11 mouse cellular contexts compared by ENCODE assay signal in genomic region chr5:43024006-43024593, GRCm38 (mm10).
A peak's percentile ranks its signal among the peaks of the same experiment; 100 is the strongest.
DNase-seq lines count a peak whose midpoint lies in the region; ATAC-seq and TF ChIP-seq lines count a peak whose summit lies in the region.
"Had no signal": no experiment of that assay in that cellular context is flagged by ENCODE, and none has a peak within 500 bp of the region (broad histone marks: within the 10 kb centered on the region; RNA-seq: fewer than 3 reads in every experiment).

No protein-coding gene starts in this region.

- no peak overlapping the region for H3K4me2 ChIP-seq in heart, embryonic 14.5 days (ENCODE audit: low read length)
- no peak overlapping the region for H3K4me2 ChIP-seq in embryonic facial prominence, embryonic 14.5 days (ENCODE audit: low read depth, low read length)
- H3K4me2 ChIP-seq in stomach, postnatal 0 days (replicated peaks; ENCODE audit: low read depth) = 0 out of 2 replicates have a peak overlapping the region, but pooled peaks have one; percentile 3
- H3K4me2 ChIP-seq: embryonic facial prominence, embryonic 13.5 days had no signal

- TF ChIP-seq EP300 in stomach, postnatal 0 days (optimal IDR thresholded peaks at IDR 0.05) = peak; percentile 70

- TF ChIP-seq CTCF in stomach, postnatal 0 days (IDR thresholded peaks at IDR 0.05; ENCODE audit: low read depth) = 0 out of 2 replicates have a peak, but pooled peaks have one; percentile 6

- H3K9me3 ChIP-seq in heart, embryonic 14.5 days (ENCODE audit: control insufficient read depth, low read length) = no peaks in the 10 kb centered on the region
- no peaks in the 10 kb centered on the region for H3K9me3 ChIP-seq in embryonic facial prominence, embryonic 14.5 days (ENCODE audit: control insufficient read depth, low read length)
- no peaks in the 10 kb centered on the region for H3K9me3 ChIP-seq in stomach, postnatal 0 days (ENCODE audit: control insufficient read depth, low read length)
- H3K9me3 ChIP-seq: embryonic facial prominence, embryonic 13.5 days; hindbrain, embryonic 10.5 days had no signal

- DNase-seq in heart, adult 9 months (ENCODE audit: low spot score in 2 of 2) = no peak
- DNase-seq in urinary bladder, postnatal 14 days (ENCODE audit: low spot score) = peak; percentile 56
- DNase-seq in urinary bladder, adult 2 months (ENCODE audit: low spot score) = no peak
- peak; percentile 61 for DNase-seq in embryonic facial prominence, embryonic 14.5 days (ENCODE audit: low spot score)
- DNase-seq in stomach, postnatal 0 days (ENCODE audit: low spot score) = peak; percentile 72
- DNase-seq in layer of hippocampus, postnatal 25 days (ENCODE audit: extremely low spot score in 1 of 2, low spot score in 1 of 2) = no peak
- DNase-seq in B cell, adult 2 months = no peak
- DNase-seq: kidney, postnatal 14 days had no signal

- 51% methylated on average over 7 of the region's 7 CpGs for WGBS in heart, embryonic 14.5 days
- WGBS in embryonic facial prominence, embryonic 14.5 days = 54% methylated on average over 7 of the region's 7 CpGs
- WGBS in stomach, postnatal 0 days = 53% methylated on average over 7 of the region's 7 CpGs

- ATAC-seq in heart, embryonic 14.5 days (ENCODE audit: insufficient number of reproducible peaks, insufficient read depth, low FRiP score, low read depth) = no peak
- ATAC-seq in embryonic facial prominence, embryonic 14.5 days (ENCODE audit: low read depth) = peak; percentile 72
- peak; percentile 98 for ATAC-seq in stomach, postnatal 0 days (ENCODE audit: low FRiP score, low TSS enrichment)

- H3K4me3 ChIP-seq in heart, embryonic 14.5 days (ENCODE audit: control insufficient read depth in 1 of 2, insufficient read depth in 1 of 2, low read depth in 1 of 2, low read length in 2 of 2) = no peak overlapping the region
- no peak overlapping the region for H3K4me3 ChIP-seq in embryonic facial prominence, embryonic 14.5 days (ENCODE audit: low read depth, low read length)
- no peak overlapping the region for H3K4me3 ChIP-seq in stomach, postnatal 0 days (ENCODE audit: low read depth, low read length)
- H3K4me3 ChIP-seq: embryonic facial prominence, embryonic 13.5 days; hindbrain, embryonic 10.5 days had no signal

- no peaks in the 10 kb centered on the region for H3K27me3 ChIP-seq in heart, embryonic 14.5 days (ENCODE audit: control insufficient read depth, insufficient read depth, low read length)
- no peaks in the 10 kb centered on the region for H3K27me3 ChIP-seq in embryonic facial prominence, embryonic 14.5 days (replicated peaks; ENCODE audit: control insufficient read depth, insufficient read depth, low read length)
- no peaks in the 10 kb centered on the region for H3K27me3 ChIP-seq in stomach, postnatal 0 days (ENCODE audit: control insufficient read depth, insufficient read depth, low read length)
- H3K27me3 ChIP-seq: embryonic facial prominence, embryonic 13.5 days had no signal

- H3K4me1 ChIP-seq in heart, embryonic 14.5 days (ENCODE audit: control insufficient read depth in 2 of 2, insufficient read depth in 2 of 2, low read length in 2 of 2) = peaks cover 2 to 15% of the 10 kb centered on the region in 2 experiments
- peaks cover 8% of the 10 kb centered on the region; the same call in 1 of the 2 replicates for H3K4me1 ChIP-seq in embryonic facial prominence, embryonic 14.5 days (ENCODE audit: control insufficient read depth, insufficient read depth, low read length)
- H3K4me1 ChIP-seq in stomach, postnatal 0 days (replicated peaks; ENCODE audit: control insufficient read depth, insufficient read depth) = no peaks in the 10 kb centered on the region
- H3K4me1 ChIP-seq: hindbrain, embryonic 10.5 days had no signal

- no peak overlapping the region for H3K9ac ChIP-seq in heart, embryonic 14.5 days (ENCODE audit: low read length)
- H3K9ac ChIP-seq in embryonic facial prominence, embryonic 14.5 days (ENCODE audit: low read depth, low read length) = no peak overlapping the region
- no peak overlapping the region for H3K9ac ChIP-seq in stomach, postnatal 0 days (ENCODE audit: low read length)
- H3K9ac ChIP-seq: embryonic facial prominence, embryonic 13.5 days had no signal

- no peaks in the 10 kb centered on the region for H3K36me3 ChIP-seq in heart, embryonic 14.5 days (ENCODE audit: control insufficient read depth, insufficient read depth, low read length)
- no peaks in the 10 kb centered on the region for H3K36me3 ChIP-seq in embryonic facial prominence, embryonic 14.5 days (ENCODE audit: control insufficient read depth, insufficient read depth, low read length)
- H3K36me3 ChIP-seq in stomach, postnatal 0 days (ENCODE audit: control insufficient read depth, insufficient read depth, low read length) = no peaks in the 10 kb centered on the region
- H3K36me3 ChIP-seq: embryonic facial prominence, embryonic 13.5 days; hindbrain, embryonic 10.5 days had no signal

- peak overlapping the region; percentile 52 to 59; a peak in 3 of 4 replicates for H3K27ac ChIP-seq in heart, embryonic 14.5 days (replicated peaks in 1 of 2; ENCODE audit: control insufficient read depth in 1 of 2, insufficient read depth in 1 of 2, low read depth in 2 of 2, low read length in 2 of 2)
- H3K27ac ChIP-seq in embryonic facial prominence, embryonic 14.5 days (replicated peaks; ENCODE audit: low read depth, low read length) = 0 out of 2 replicates have a peak overlapping the region, but pooled peaks have one; percentile 25
- peak overlapping the region; percentile 82 for H3K27ac ChIP-seq in stomach, postnatal 0 days (replicated peaks)
- H3K27ac ChIP-seq: embryonic facial prominence, embryonic 13.5 days; hindbrain, embryonic 10.5 days had no signal

Comparison
In these comparisons a context has a peak if more than half of its experiments do, and no peak if none do; other contexts are left out.
1. DNase-seq: peak in urinary bladder, postnatal 14 days (single experiment), embryonic facial prominence, embryonic 14.5 days (single experiment) and stomach, postnatal 0 days (single experiment); none in heart, adult 9 months (0 of 2), urinary bladder, adult 2 months (single experiment), layer of hippocampus, postnatal 25 days (0 of 2) and B cell, adult 2 months (0 of 2).
2. H3K27ac ChIP-seq: peak in every context shown above with its lines; median percentile 82 in stomach, postnatal 0 days; 56 in heart, embryonic 14.5 days; 25 in embryonic facial prominence, embryonic 14.5 days.